Mouse (Mus musculus) intestine, postnatal 0 days (tissue): Measurements from ENCODE around the gene Sypl2. TPM values are rescaled to one million over a fixed set of nuclear protein-coding genes. Genes with fewer than 3 reads are reported as not detected.
A peak's percentile ranks its signal among the peaks of the same experiment; 100 is the strongest.

Source experiments
- ATAC-seq: fragments of 200-750 bp; cut with Nextera tagmentation; 2 replicates; pipeline ENCODE4 v1.8.0; 2017; ENCODE audit warnings: mild to moderate bottlenecking, moderate TSS enrichment, moderate library complexity
- H3K27ac ChIP-seq: fragments of 300-500 bp; sonication (generic); 2 replicates; pipeline ENCODE4 v1.5.1; 2014; ENCODE audit warnings: mild to moderate bottlenecking, low read depth, low read length, moderate library complexity
- H3K27me3 ChIP-seq: fragments of 300-500 bp; sonication (generic); replicated peaks from 2 replicates; pipeline ENCODE4 v1.6.1; 2014; ENCODE audit warnings: low read length, mixed read lengths; ENCODE audit not compliant: control insufficient read depth, insufficient read depth
- H3K36me3 ChIP-seq: fragments of 300-500 bp; sonication (generic); 2 replicates; pipeline ENCODE4 v1.6.1; 2014; ENCODE audit warnings: mild to moderate bottlenecking, moderate library complexity; ENCODE audit not compliant: control insufficient read depth, insufficient read depth
- H3K4me1 ChIP-seq: fragments of 300-500 bp; sonication (generic); replicated peaks from 2 replicates; pipeline ENCODE4 v1.6.1; 2014; ENCODE audit warnings: antibody characterized with exemption, low read length, mixed read lengths; ENCODE audit not compliant: control insufficient read depth, insufficient read depth
- H3K4me2 ChIP-seq: fragments of 300-500 bp; sonication (generic); replicated peaks from 2 replicates; pipeline ENCODE4 v1.6.1; 2014; ENCODE audit warnings: low read depth, mild to moderate bottlenecking, moderate library complexity
- H3K4me3 ChIP-seq: fragments of 300-500 bp; sonication (generic); 2 replicates; pipeline ENCODE4 v1.5.1; 2014; ENCODE audit warnings: low read depth, low read length
- H3K9ac ChIP-seq: fragments of 300-500 bp; sonication (generic); 2 replicates; pipeline ENCODE4 v1.6.1; 2014; ENCODE audit warnings: mild to moderate bottlenecking, low read depth, low read length
- H3K9me3 ChIP-seq: fragments of 300-500 bp; sonication (generic); 2 replicates; pipeline ENCODE4 v1.6.1; 2016; ENCODE audit warnings: mixed run types; ENCODE audit not compliant: control insufficient read depth
- CTCF ChIP-seq: sonication (generic); IDR thresholded peaks from 2 replicates; pipeline ENCODE4 v1.5.1; 2016; ENCODE audit warnings: low read depth, mild to moderate bottlenecking, control low read depth, antibody characterized with exemption, moderate library complexity
- WGBS: fragments of 180-500 bp; shearing (Covaris S2); extraction: QIAGEN DNeasy Blood & Tissue Kit; methylation state at CpG from one replicate; pipeline ENCODE4 v1.1.7; 2014; 5-methylcytosine and 5-hydroxymethylcytosine counted together
- polyA plus RNA-seq: library from polyadenylated mRNA; unstranded; fragments of >200 nt; fragmentation: Nextera tagmentation; extraction: Ambion mirVana; gene quantifications from 2 replicates; pipeline ENCODE4 v1.2.1, GENCODE M21; 2015

The Sypl2 gene
- polyA plus RNA-seq, 1 experiment from 2014 or later, result 0.51 TPM

DNA sequence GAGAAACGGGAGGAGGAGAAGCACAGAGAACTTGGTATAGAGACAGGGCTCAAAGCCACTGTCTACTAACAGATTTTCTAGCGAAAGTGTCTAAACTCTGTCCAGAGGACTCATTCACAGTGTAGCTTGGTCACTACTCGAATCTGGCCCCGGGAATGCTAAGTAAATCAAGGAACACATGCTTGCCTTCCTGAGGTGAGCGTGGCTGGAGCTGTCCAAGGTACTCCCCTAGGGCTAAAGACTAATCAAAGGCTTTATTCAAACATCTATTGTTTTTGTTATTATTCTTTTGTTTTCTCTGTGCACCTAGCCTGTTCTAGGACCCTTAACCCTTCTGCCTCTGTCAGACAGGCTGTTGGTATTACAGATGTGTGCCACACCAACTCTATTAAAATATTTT is 11.7 kb downstream of the Sypl2 start:
- no peak for TF ChIP-seq CTCF
- no peak for ATAC-seq
- Histone ChIP-seq H3K9me3 (no peaks in the 10 kb centered on the region), H3K27ac (no peak overlapping the region), H3K4me3 (no peak overlapping the region), H3K27me3 (0 out of 2 replicates have a peak, but pooled peaks cover 3% of the 10 kb centered on the region), H3K9ac (no peak overlapping the region), H3K36me3 (no peaks in the 10 kb centered on the region), H3K4me1 (peaks cover under 1% of the 10 kb centered on the region), H3K4me2 (no peak overlapping the region)
- 6% methylated on average over 5 of the region's 5 CpGs for WGBS

DNA sequence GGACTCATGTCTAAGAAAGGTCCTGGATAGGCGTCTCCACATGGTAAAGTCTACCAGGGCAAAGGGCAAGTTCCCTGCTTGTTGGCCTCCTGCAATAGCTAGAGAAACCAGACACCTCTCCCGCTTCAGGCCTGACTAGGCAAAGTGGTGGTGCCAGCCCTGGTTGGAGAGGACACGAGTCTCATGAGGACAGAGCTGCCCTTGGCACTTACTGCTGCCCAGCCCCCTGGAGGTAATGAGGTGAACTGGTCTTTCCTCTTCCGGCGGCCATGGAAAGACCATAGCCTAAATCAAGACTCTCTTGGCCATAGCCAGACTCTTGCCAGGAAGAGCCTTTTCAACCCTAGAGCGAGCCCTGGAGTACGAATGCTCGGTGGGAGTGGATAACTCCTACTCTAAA is 14.0 kb downstream of the Sypl2 start:
- 64% methylated on average over 8 of the region's 8 CpGs for WGBS
- Histone ChIP-seq H3K9me3 (no peaks in the 10 kb centered on the region), H3K36me3 (peaks cover 7% of the 10 kb centered on the region; the same call in 1 of the 2 replicates), H3K27me3 (0 out of 2 replicates have a peak, but pooled peaks cover 3% of the 10 kb centered on the region), H3K4me1 (peaks cover 5% of the 10 kb centered on the region), H3K4me2 (no peak overlapping the region), H3K4me3 (no peak overlapping the region), H3K9ac (no peak overlapping the region), H3K27ac (no peak overlapping the region)
- ATAC-seq, result no peak
- TF ChIP-seq CTCF, result peak; percentile 32

DNA sequence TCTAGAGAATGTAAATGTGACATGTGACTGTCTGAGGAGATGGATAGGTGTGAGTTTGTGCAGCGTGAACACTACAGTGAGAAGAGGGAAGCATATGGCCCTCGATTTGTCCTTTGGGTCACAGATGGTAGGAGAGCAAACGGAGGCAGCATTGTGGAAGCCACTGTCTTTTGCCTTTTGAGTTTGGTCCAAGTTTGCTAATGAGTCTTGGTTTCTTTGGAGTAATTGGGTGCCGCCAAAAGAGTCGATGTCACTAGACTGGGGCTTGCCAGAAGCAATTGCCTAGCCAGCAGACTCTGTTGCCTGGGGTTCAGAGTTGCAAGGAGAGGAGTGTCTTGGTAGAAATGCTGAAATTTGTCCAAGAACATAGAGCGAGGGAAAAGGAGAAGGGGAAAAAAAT is 14.6 kb downstream of the Sypl2 start:
- Histone ChIP-seq H3K4me3 (no peak overlapping the region), H3K27ac (no peak overlapping the region), H3K9ac (no peak overlapping the region), H3K36me3 (peaks cover 7% of the 10 kb centered on the region; the same call in 1 of the 2 replicates), H3K4me2 (no peak overlapping the region), H3K9me3 (no peaks in the 10 kb centered on the region), H3K4me1 (peaks cover 5% of the 10 kb centered on the region), H3K27me3 (0 out of 2 replicates have a peak, but pooled peaks cover 3% of the 10 kb centered on the region)
- WGBS, result 84% methylated on average over 6 of the region's 6 CpGs
- TF ChIP-seq CTCF, result no peak
- no peak for ATAC-seq

DNA sequence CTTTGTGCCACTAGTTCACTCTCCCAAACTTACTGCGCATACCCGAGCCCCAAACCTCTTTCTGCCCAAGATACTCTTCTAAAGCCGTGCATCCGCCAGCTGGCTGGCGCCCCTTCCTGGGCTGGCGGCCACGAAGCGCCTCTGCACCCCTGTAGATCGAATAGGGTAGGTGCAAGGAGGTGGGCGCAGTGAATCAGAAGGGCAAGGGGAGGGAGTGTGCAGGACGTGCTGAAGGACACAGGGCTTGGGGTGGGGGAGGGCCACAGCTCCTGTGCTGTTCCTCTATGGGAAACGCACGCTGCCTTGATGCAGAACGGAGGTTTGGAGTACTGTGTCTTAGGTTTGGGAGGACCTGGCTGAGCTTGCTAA is 15.7 kb downstream of the Sypl2 start, which contains the start of gene Atxn7l2:
TSS of gene Atxn7l2 (minus strand) at position 164 of the 369 bp plus-strand sequence.
- WGBS, result 0% methylated on average over 14 of the region's 14 CpGs
- H3K27ac ChIP-seq, result peak within 1 kb of the TSS; percentile 80
- H3K36me3 ChIP-seq, result peaks cover 15% of the 10 kb centered on the region
- H3K9me3 ChIP-seq, result no peaks in the 10 kb centered on the region
- peak within 1 kb of the TSS; percentile 75 for H3K9ac ChIP-seq
- H3K4me1 ChIP-seq, result peaks cover 5% of the 10 kb centered on the region
- peak; percentile 40 for ATAC-seq
- peak within 1 kb of the TSS; percentile 95 for H3K4me2 ChIP-seq
- TF ChIP-seq CTCF, result peak; percentile 62
- H3K4me3 ChIP-seq, result peak within 1 kb of the TSS; percentile 73
- 0 out of 2 replicates have a peak, but pooled peaks cover 3% of the 10 kb centered on the region for H3K27me3 ChIP-seq

DNA sequence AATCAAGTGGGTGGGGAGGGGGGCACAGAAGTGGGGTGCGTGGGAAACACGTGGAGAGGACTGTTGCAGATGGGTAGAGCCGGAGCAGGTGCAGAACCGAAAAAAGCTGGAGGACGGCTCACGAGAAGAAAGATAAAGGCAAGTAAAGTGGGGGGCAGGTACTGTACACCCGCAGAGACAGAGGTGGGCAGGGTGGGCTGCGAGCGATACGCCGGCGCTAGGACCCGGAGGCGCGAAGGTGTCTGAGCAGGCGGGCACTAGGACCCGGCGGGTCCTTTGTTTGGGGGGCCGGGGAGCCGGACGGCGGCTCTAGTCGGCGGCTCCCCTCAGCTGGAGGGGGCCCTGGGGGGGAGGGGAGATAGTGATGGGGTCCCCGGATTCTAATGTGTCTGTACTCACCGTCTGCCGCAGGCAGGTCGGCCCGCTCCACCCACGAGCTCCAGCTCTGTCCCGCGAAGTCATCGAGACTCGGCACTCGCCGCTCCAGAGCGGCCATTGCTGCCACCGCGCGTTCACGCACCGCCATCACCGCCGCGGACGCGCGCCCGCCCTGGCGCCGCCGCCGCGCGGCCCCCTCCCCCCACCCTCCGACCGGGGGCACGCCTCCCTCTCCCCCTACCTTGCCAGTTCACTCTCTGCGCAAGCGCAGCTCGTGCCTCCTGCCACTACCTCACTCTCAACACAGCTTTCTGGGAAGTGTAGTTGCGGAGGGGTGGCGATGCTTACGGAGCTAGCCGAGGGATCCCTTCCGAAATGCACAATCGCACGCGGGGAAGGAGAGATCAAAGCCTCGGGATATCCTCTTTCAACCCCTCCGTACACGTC is 16.3 kb downstream of the Sypl2 start:
- ATAC-seq, result peak; percentile 92
- H3K4me3 ChIP-seq, result peak overlapping the region; percentile 73
- 0 out of 2 replicates have a peak, but pooled peaks cover 3% of the 10 kb centered on the region for H3K27me3 ChIP-seq
- no peaks in the 10 kb centered on the region for H3K9me3 ChIP-seq
- TF ChIP-seq CTCF, result 0 out of 2 replicates have a peak, but pooled peaks have one; percentile 15
- H3K4me1 ChIP-seq, result peaks cover 5% of the 10 kb centered on the region
- H3K4me2 ChIP-seq, result peak overlapping the region; percentile 95
- under 1% methylated on average over 61 of the region's 72 CpGs for WGBS
- H3K36me3 ChIP-seq, result peaks cover 21% of the 10 kb centered on the region
- peak overlapping the region; percentile 80 for H3K27ac ChIP-seq
- H3K9ac ChIP-seq, result peak overlapping the region; percentile 75

DNA sequence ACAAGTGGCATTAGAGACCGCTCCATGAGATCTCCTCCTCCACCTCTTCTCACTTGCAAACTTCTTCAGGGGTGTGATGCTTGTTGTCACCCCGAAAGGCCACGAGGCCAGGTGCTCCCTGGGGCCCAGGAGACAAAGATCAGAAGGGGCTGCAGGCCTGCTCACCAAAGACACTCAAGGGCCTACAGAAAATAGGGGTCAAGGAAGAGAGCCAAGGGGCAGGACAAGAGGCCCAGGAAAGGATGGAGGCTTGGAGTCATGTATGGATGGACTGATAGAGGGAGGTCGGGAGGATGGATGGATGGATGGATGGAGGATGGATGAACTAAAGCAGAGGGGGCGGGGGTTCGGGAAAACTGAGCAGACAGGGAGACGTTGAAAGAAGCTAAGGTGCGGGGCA is 16.9 kb downstream of the Sypl2 start:
- Histone ChIP-seq H3K9me3 (no peaks in the 10 kb centered on the region), H3K27ac (no peak overlapping the region), H3K4me3 (peak overlapping the region; percentile 73), H3K4me1 (peaks cover 5% of the 10 kb centered on the region), H3K9ac (peak overlapping the region; percentile 75; the same call in 1 of the 2 replicates), H3K27me3 (0 out of 2 replicates have a peak, but pooled peaks cover 3% of the 10 kb centered on the region), H3K36me3 (peaks cover 22% of the 10 kb centered on the region), H3K4me2 (peak overlapping the region; percentile 95)
- no peak for ATAC-seq
- WGBS, result 7% methylated on average over 8 of the region's 8 CpGs
- no peak for TF ChIP-seq CTCF
